Mouse (Mus musculus): ENCODE measurements around the gene Smad3. TPM values are rescaled to one million over a fixed set of nuclear protein-coding genes. Genes with fewer than 3 reads are reported as not detected.

Gene Smad3
- polyA plus RNA-seq, 1 experiment from 2014 or later, result 21.2 TPM

GRCm38 (mm10) chr9:63758641-63759391, 1.0 kb upstream of the Smad3 start:
- Histone ChIP-seq H3K9ac (ENCODE audit: low read depth, low read length) (peak overlapping the region; percentile 95), H3K4me2 (replicated peaks; ENCODE audit: low read depth, low read length) (peak overlapping the region; percentile 90), H3K27me3 (ENCODE audit: control insufficient read depth, insufficient read depth, low read length) (no peaks in the 10 kb centered on the region), H3K27ac (ENCODE audit: low read depth, low read length) (peak overlapping the region; percentile 98), H3K4me3 (ENCODE audit: low read length) (peak overlapping the region; percentile 95), H3K4me1 (ENCODE audit: control insufficient read depth, insufficient read depth, low read length) (peaks cover 37% of the 10 kb centered on the region), H3K36me3 (ENCODE audit: control insufficient read depth, insufficient read depth, low read length) (0 out of 2 replicates have a peak, but pooled peaks cover 3% of the 10 kb centered on the region), H3K9me3 (ENCODE audit: control insufficient read depth, low read length) (peaks cover 5% of the 10 kb centered on the region)
- ATAC-seq (ENCODE audit: low FRiP score, low TSS enrichment), result no peak
- 1% methylated on average over 23 of the region's 23 CpGs for WGBS

- peaks cover 51% of the 10 kb centered on the region for H3K4me1 ChIP-seq (ENCODE audit: control insufficient read depth, insufficient read depth, low read length)
Observed at GRCm38 (mm10) chr9:63757462-63757772, 377 bp downstream of the Smad3 start.

GRCm38 (mm10) chr9:63756581-63757461, 973 bp downstream of the Smad3 start:
- Histone ChIP-seq H3K36me3 (ENCODE audit: control insufficient read depth, insufficient read depth, low read length) (0 out of 2 replicates have a peak, but pooled peaks cover 3% of the 10 kb centered on the region), H3K27me3 (ENCODE audit: control insufficient read depth, insufficient read depth, low read length) (no peaks in the 10 kb centered on the region), H3K9me3 (ENCODE audit: control insufficient read depth, low read length) (peaks cover 5% of the 10 kb centered on the region), H3K4me2 (replicated peaks; ENCODE audit: low read depth, low read length) (peak overlapping the region; percentile 90), H3K4me3 (ENCODE audit: low read length) (peak overlapping the region; percentile 95), H3K27ac (ENCODE audit: low read depth, low read length) (peak overlapping the region; percentile 98), H3K4me1 (ENCODE audit: control insufficient read depth, insufficient read depth, low read length) (peaks cover 57% of the 10 kb centered on the region), H3K9ac (ENCODE audit: low read depth, low read length) (peak overlapping the region; percentile 95)
- WGBS, result 1% methylated on average over 46 of the region's 47 CpGs
- peak; percentile 15; the same call in 1 of the 2 replicates for ATAC-seq (ENCODE audit: low FRiP score, low TSS enrichment)

More at GRCm38 (mm10) chr9:63757462-63757772, 377 bp downstream of the Smad3 start:
- Histone ChIP-seq H3K9ac (ENCODE audit: low read depth, low read length) (peak overlapping the region; percentile 95), H3K4me3 (ENCODE audit: low read length) (peak overlapping the region; percentile 95), H3K36me3 (ENCODE audit: control insufficient read depth, insufficient read depth, low read length) (0 out of 2 replicates have a peak, but pooled peaks cover 3% of the 10 kb centered on the region), H3K9me3 (ENCODE audit: control insufficient read depth, low read length) (peaks cover 5% of the 10 kb centered on the region), H3K4me2 (replicated peaks; ENCODE audit: low read depth, low read length) (peak overlapping the region; percentile 90), H3K27me3 (ENCODE audit: control insufficient read depth, insufficient read depth, low read length) (no peaks in the 10 kb centered on the region), H3K27ac (ENCODE audit: low read depth, low read length) (peak overlapping the region; percentile 98)
- ATAC-seq (ENCODE audit: low FRiP score, low TSS enrichment), result no peak
- under 1% methylated on average over 26 of the region's 26 CpGs for WGBS

- Histone ChIP-seq H3K4me2 (replicated peaks; ENCODE audit: low read depth, low read length) (peak overlapping the region; percentile 90), H3K27me3 (ENCODE audit: control insufficient read depth, insufficient read depth, low read length) (no peaks in the 10 kb centered on the region), H3K4me3 (ENCODE audit: low read length) (peak overlapping the region; percentile 95), H3K36me3 (ENCODE audit: control insufficient read depth, insufficient read depth, low read length) (0 out of 2 replicates have a peak, but pooled peaks cover 3% of the 10 kb centered on the region), H3K9me3 (ENCODE audit: control insufficient read depth, low read length) (no peaks in the 10 kb centered on the region), H3K9ac (ENCODE audit: low read depth, low read length) (peak overlapping the region; percentile 95), H3K27ac (ENCODE audit: low read depth, low read length) (no peak overlapping the region), H3K4me1 (ENCODE audit: control insufficient read depth, insufficient read depth, low read length) (peaks cover 57% of the 10 kb centered on the region)
- ATAC-seq (ENCODE audit: low FRiP score, low TSS enrichment), result no peak
- 21% methylated on average over 15 of the region's 15 CpGs for WGBS
Observed at GRCm38 (mm10) chr9:63755671-63756543, 1.9 kb downstream of the Smad3 start.

GRCm38 (mm10) chr9:63754556-63755510, 3.0 kb downstream of the Smad3 start:
- H3K4me2 ChIP-seq (replicated peaks; ENCODE audit: low read depth, low read length), result peak overlapping the region; percentile 90
- no peaks in the 10 kb centered on the region for H3K27me3 ChIP-seq (ENCODE audit: control insufficient read depth, insufficient read depth, low read length)
- peak overlapping the region; percentile 95 for H3K4me3 ChIP-seq (ENCODE audit: low read length)
- no peaks in the 10 kb centered on the region for H3K9me3 ChIP-seq (ENCODE audit: control insufficient read depth, low read length)
- H3K36me3 ChIP-seq (ENCODE audit: control insufficient read depth, insufficient read depth, low read length), result 0 out of 2 replicates have a peak, but pooled peaks cover 3% of the 10 kb centered on the region
- peaks cover 67% of the 10 kb centered on the region for H3K4me1 ChIP-seq (ENCODE audit: control insufficient read depth, insufficient read depth, low read length)
- WGBS, result 39% methylated on average over 23 of the region's 23 CpGs
- H3K27ac ChIP-seq (ENCODE audit: low read depth, low read length), result no peak overlapping the region; the same call in 1 of the 2 replicates
- ATAC-seq (ENCODE audit: low FRiP score, low TSS enrichment), result no peak
- H3K9ac ChIP-seq (ENCODE audit: low read depth, low read length), result peak overlapping the region; percentile 95

GRCm38 (mm10) chr9:63754039-63754438, 3.8 kb downstream of the Smad3 start:
- ATAC-seq (ENCODE audit: low FRiP score, low TSS enrichment), result no peak
- Histone ChIP-seq H3K36me3 (ENCODE audit: control insufficient read depth, insufficient read depth, low read length) (0 out of 2 replicates have a peak, but pooled peaks cover 3% of the 10 kb centered on the region), H3K27ac (ENCODE audit: low read depth, low read length) (no peak overlapping the region), H3K9me3 (ENCODE audit: control insufficient read depth, low read length) (no peaks in the 10 kb centered on the region), H3K4me1 (ENCODE audit: control insufficient read depth, insufficient read depth, low read length) (peaks cover 69% of the 10 kb centered on the region), H3K27me3 (ENCODE audit: control insufficient read depth, insufficient read depth, low read length) (no peaks in the 10 kb centered on the region), H3K9ac (ENCODE audit: low read depth, low read length) (no peak overlapping the region; the same call in 1 of the 2 replicates), H3K4me3 (ENCODE audit: low read length) (no peak overlapping the region), H3K4me2 (replicated peaks; ENCODE audit: low read depth, low read length) (peak overlapping the region; percentile 90)
- WGBS, result 61% methylated on average over 5 of the region's 5 CpGs

- no peak overlapping the region; the same call in 1 of the 2 replicates for H3K9ac ChIP-seq (ENCODE audit: low read depth, low read length)
- H3K4me1 ChIP-seq (ENCODE audit: control insufficient read depth, insufficient read depth, low read length), result peaks cover 70% of the 10 kb centered on the region
- H3K9me3 ChIP-seq (ENCODE audit: control insufficient read depth, low read length), result no peaks in the 10 kb centered on the region
- 0 out of 2 replicates have a peak, but pooled peaks cover 3% of the 10 kb centered on the region for H3K36me3 ChIP-seq (ENCODE audit: control insufficient read depth, insufficient read depth, low read length)
- no peak overlapping the region for H3K27ac ChIP-seq (ENCODE audit: low read depth, low read length)
- 71% methylated on average over 8 of the region's 8 CpGs for WGBS
- no peak overlapping the region for H3K4me3 ChIP-seq (ENCODE audit: low read length)
- no peak for ATAC-seq (ENCODE audit: low FRiP score, low TSS enrichment)
- no peak overlapping the region; the same call in 1 of the 2 replicates for H3K4me2 ChIP-seq (replicated peaks; ENCODE audit: low read depth, low read length)
- H3K27me3 ChIP-seq (ENCODE audit: control insufficient read depth, insufficient read depth, low read length), result no peaks in the 10 kb centered on the region
Observed at GRCm38 (mm10) chr9:63753359-63753758, 4.4 kb downstream of the Smad3 start.

Measured in kidney, embryonic 14.5 days (tissue).